Mouse (Mus musculus): Measurements from ENCODE around the gene Wdr90. TPM values are rescaled to one million over a fixed set of nuclear protein-coding genes. Genes with fewer than 3 reads are reported as not detected.
"Not testable (repeated sequence)": the region's sequence is repeated elsewhere in the genome, so short reads cannot be mapped to it uniquely, and the experiment has no call there.

Gene Wdr90
- total and polyA plus RNA-seq, 2 experiments from 2014 or later: 14.2 to 36.2 TPM

DNA sequence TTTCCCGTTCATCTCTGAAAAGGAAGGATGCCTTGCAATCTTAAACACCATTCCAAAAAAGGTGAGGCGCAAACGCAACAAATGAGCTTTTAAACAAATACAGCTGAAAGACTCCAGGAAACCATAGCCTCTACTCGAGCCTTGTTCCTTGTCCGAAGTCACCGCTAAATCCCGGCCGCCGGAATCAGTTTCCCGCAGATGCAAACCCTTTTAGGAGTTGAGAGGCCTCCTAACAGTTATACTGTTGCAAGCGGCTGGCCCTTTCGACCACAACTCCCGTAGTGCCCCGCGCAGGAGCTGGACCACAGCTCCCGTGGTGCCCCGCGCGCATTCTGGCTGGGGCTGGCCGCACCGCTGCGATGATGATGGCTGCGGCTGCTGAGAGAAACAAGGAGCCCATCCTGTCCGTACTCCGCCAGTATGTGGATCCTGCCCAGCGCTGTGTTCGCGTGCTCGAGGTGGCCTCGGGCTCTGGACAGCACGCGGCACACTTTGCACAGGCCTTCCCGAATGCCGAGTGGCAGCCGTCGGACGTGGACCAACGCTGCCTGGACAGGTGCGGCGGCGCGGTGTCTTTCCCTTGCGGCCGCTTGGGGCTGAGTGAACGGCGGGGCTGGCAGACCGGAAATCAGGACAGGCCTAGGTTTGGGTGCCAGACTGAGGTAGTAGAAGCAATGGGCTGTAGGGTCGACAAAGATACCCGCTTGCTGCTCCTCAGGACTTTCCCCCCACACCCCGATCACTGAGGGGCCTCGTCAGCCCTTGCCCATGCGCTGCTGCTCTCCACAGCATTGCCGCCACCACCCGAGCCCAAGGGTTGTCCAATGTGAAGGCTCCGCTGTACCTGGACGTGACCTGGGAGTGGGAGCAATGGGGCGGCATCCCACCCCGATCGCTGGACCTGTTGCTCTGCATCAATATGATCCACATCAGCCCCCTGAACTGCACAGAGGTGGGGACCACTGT, 14.2 kb upstream of the Wdr90 start:
- peaks cover 16% of the 10 kb centered on the region; the same call in 1 of the 2 replicates for H3K36me3 ChIP-seq (ENCODE audit: insufficient read depth, low read length)
- DNase-seq (ENCODE audit: low spot score): peak; percentile 92
- no peaks in the 10 kb centered on the region for H3K9me3 ChIP-seq (ENCODE audit: low read length)
- no peaks in the 10 kb centered on the region for H3K27me3 ChIP-seq (ENCODE audit: insufficient read depth, low read length)
- peak overlapping the region; percentile 98 for H3K27ac ChIP-seq (ENCODE audit: low read depth, low read length)
- ATAC-seq (ENCODE audit: low FRiP score): peak; percentile 89
- peak overlapping the region; percentile 85 for H3K4me2 ChIP-seq (ENCODE audit: low read depth, low read length, poor library complexity, severe bottlenecking)
- H3K4me1 ChIP-seq (ENCODE audit: insufficient read depth, low read length): peaks cover 16% of the 10 kb centered on the region; the same call in 1 of the 2 replicates
- H3K4me3 ChIP-seq (ENCODE audit: low read depth, low read length): peak overlapping the region; percentile 76
- under 1% methylated on average over 58 of the region's 59 CpGs for WGBS
- peak overlapping the region; percentile 89 for H3K9ac ChIP-seq (replicated peaks; ENCODE audit: low read length, poor library complexity, severe bottlenecking)
- peak; percentile 39; the same call in 1 of the 2 replicates for TF ChIP-seq CTCF (IDR thresholded peaks at IDR 0.05)

- Histone ChIP-seq H3K4me2 (ENCODE audit: low read depth, low read length, poor library complexity, severe bottlenecking) (peak within 1 kb of the TSS; percentile 85), H3K9ac (replicated peaks; ENCODE audit: low read length, poor library complexity, severe bottlenecking) (peak within 1 kb of the TSS; percentile 89), H3K27ac (ENCODE audit: low read depth, low read length) (peak within 1 kb of the TSS; percentile 98), H3K9me3 (ENCODE audit: low read length) (no peaks in the 10 kb centered on the region), H3K4me3 (ENCODE audit: low read depth, low read length) (peak within 1 kb of the TSS; percentile 76), H3K36me3 (ENCODE audit: insufficient read depth, low read length) (peaks cover 16% of the 10 kb centered on the region; the same call in 1 of the 2 replicates), H3K27me3 (ENCODE audit: insufficient read depth, low read length) (no peaks in the 10 kb centered on the region), H3K4me1 (ENCODE audit: insufficient read depth, low read length) (peaks cover 16% of the 10 kb centered on the region; the same call in 1 of the 2 replicates)
- DNase-seq (ENCODE audit: low spot score) (peak; percentile 95), ATAC-seq (ENCODE audit: low FRiP score) (peak; percentile 80)
- TF ChIP-seq CTCF (IDR thresholded peaks at IDR 0.05): peak; percentile 49
- WGBS: under 1% methylated on average over 25 of the region's 25 CpGs
These were observed 13.4 kb upstream of the Wdr90 start, which contains the start of gene Mettl26 for GRCm38 (mm10) chr17:25874721-25875170. Mettl26 (plus strand) TSS chr17:25875074.

- DNase-seq (ENCODE audit: low spot score) (no peak), ATAC-seq (ENCODE audit: low FRiP score) (no peak)
- H3K9me3 ChIP-seq (ENCODE audit: low read length): no peaks in the 10 kb centered on the region
- no peaks in the 10 kb centered on the region for H3K27me3 ChIP-seq (ENCODE audit: insufficient read depth, low read length)
- peaks cover 16% of the 10 kb centered on the region; the same call in 1 of the 2 replicates for H3K4me1 ChIP-seq (ENCODE audit: insufficient read depth, low read length)
- TF ChIP-seq CTCF (IDR thresholded peaks at IDR 0.05): no peak
- peak overlapping the region; percentile 76 for H3K4me3 ChIP-seq (ENCODE audit: low read depth, low read length)
- peaks cover 16% of the 10 kb centered on the region; the same call in 1 of the 2 replicates for H3K36me3 ChIP-seq (ENCODE audit: insufficient read depth, low read length)
- H3K27ac ChIP-seq (ENCODE audit: low read depth, low read length): peak overlapping the region; percentile 98
- 3% methylated on average over 14 of the region's 14 CpGs for WGBS
- H3K4me2 ChIP-seq (ENCODE audit: low read depth, low read length, poor library complexity, severe bottlenecking): peak overlapping the region; percentile 85
- H3K9ac ChIP-seq (replicated peaks; ENCODE audit: low read length, poor library complexity, severe bottlenecking): peak overlapping the region; percentile 89
These were observed 12.9 kb upstream of the Wdr90 start for GRCm38 (mm10) chr17:25874148-25874720.

- Histone ChIP-seq H3K9me3 (ENCODE audit: low read length) (no peaks in the 10 kb centered on the region), H3K27ac (ENCODE audit: low read depth, low read length) (peak overlapping the region; percentile 98; the same call in 1 of the 2 replicates), H3K27me3 (ENCODE audit: insufficient read depth, low read length) (no peaks in the 10 kb centered on the region), H3K36me3 (ENCODE audit: insufficient read depth, low read length) (peaks cover 10% of the 10 kb centered on the region; the same call in 1 of the 2 replicates), H3K4me2 (ENCODE audit: low read depth, low read length, poor library complexity, severe bottlenecking) (peak overlapping the region; percentile 85), H3K4me1 (ENCODE audit: insufficient read depth, low read length) (peaks cover 21% of the 10 kb centered on the region), H3K9ac (replicated peaks; ENCODE audit: low read length, poor library complexity, severe bottlenecking) (peak overlapping the region; percentile 89; the same call in 1 of the 2 replicates), H3K4me3 (ENCODE audit: low read depth, low read length) (peak overlapping the region; percentile 76; the same call in 1 of the 2 replicates)
- DNase-seq (ENCODE audit: low spot score): no peak
- no peak for ATAC-seq (ENCODE audit: low FRiP score)
- TF ChIP-seq CTCF (IDR thresholded peaks at IDR 0.05): no peak
- 81% methylated on average over 11 of the region's 11 CpGs for WGBS
These were observed 12.3 kb upstream of the Wdr90 start for GRCm38 (mm10) chr17:25873405-25874147.

- H3K4me3 ChIP-seq (ENCODE audit: low read depth, low read length): no peak overlapping the region
- H3K27me3 ChIP-seq (ENCODE audit: insufficient read depth, low read length): no peaks in the 10 kb centered on the region
- DNase-seq (ENCODE audit: low spot score) (no peak), ATAC-seq (ENCODE audit: low FRiP score) (no peak)
- no peak overlapping the region for H3K4me2 ChIP-seq (ENCODE audit: low read depth, low read length, poor library complexity, severe bottlenecking)
- H3K36me3 ChIP-seq (ENCODE audit: insufficient read depth, low read length): peaks cover 1% of the 10 kb centered on the region; the same call in 1 of the 2 replicates
- no peak for TF ChIP-seq CTCF (IDR thresholded peaks at IDR 0.05)
- H3K27ac ChIP-seq (ENCODE audit: low read depth, low read length): no peak overlapping the region
- H3K9ac ChIP-seq (replicated peaks; ENCODE audit: low read length, poor library complexity, severe bottlenecking): no peak overlapping the region
- H3K9me3 ChIP-seq (ENCODE audit: low read length): no peaks in the 10 kb centered on the region
- H3K4me1 ChIP-seq (ENCODE audit: insufficient read depth, low read length): peaks cover 23% of the 10 kb centered on the region
- WGBS: 93% methylated on average over 3 of the region's 3 CpGs
These were observed 11.4 kb upstream of the Wdr90 start for GRCm38 (mm10) chr17:25872676-25873075.

DNA sequence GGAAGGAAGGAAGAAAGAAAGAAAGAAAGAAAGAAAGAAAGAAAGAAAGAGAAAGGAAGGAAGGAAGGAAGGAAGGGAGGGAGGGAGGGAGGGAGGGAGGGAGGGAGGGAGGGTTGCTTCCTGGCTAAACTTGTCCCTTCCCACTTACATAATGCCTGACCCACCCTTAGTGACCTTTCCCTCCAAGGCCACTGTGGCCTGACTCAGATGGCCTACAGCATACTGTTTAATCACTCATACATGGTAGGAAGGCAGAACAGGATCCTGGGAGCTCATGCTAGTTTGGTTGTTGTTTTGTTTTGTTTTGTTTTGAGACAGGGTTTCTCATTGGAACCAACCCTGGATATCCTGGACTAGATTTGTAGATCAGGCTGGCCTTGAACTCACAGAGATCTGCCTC, 10.3 kb upstream of the Wdr90 start:
- not testable (repeated sequence) for H3K4me2 ChIP-seq (ENCODE audit: low read depth, low read length, poor library complexity, severe bottlenecking); H3K4me3 ChIP-seq (ENCODE audit: low read depth, low read length); H3K9me3 ChIP-seq (ENCODE audit: low read length); H3K36me3 ChIP-seq (ENCODE audit: insufficient read depth, low read length); ATAC-seq (ENCODE audit: low FRiP score); DNase-seq (ENCODE audit: low spot score); H3K9ac ChIP-seq (replicated peaks; ENCODE audit: low read length, poor library complexity, severe bottlenecking); H3K27me3 ChIP-seq (ENCODE audit: insufficient read depth, low read length); H3K27ac ChIP-seq (ENCODE audit: low read depth, low read length)
- H3K4me1 ChIP-seq (ENCODE audit: insufficient read depth, low read length): peaks cover 20% of the 10 kb centered on the region
